Mouse (Mus musculus): Measurements from ENCODE around the gene Anp32a. TPM values are rescaled to one million over a fixed set of nuclear protein-coding genes. Genes with fewer than 3 reads are reported as not detected.
A peak's percentile ranks its signal among the peaks of the same experiment; 100 is the strongest.

The Anp32a gene
- polyA plus RNA-seq, 1 experiment from 2014 or later, result 1,273 TPM

GRCm38 (mm10) chr9:62426531-62426930 is 85.4 kb downstream of the Anp32a start:
- WGBS (ENCODE audit: missing documents), result 94% methylated on average over 6 of the region's 6 CpGs

DNA sequence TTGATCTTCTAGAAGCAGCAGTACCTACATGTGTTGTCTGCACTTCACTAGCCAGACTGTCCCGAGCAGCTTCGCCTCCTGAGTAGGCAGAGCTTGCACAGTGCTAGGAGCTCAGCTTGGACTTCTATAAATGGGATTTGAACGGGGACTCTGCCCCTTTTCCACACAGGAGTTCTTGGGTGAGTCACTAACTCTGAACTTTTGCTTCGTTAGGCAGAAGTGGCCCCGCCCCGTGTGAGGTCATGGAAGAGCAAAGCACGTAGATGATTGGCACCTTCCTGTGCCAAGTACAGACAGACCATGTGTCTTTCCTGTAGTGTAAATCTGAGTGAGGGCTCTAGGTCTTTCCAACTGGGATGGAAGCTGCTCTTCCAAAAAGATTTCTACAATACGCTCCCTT is 85.9 kb downstream of the Anp32a start:
- Histone ChIP-seq H3K4me3 (ENCODE audit: inconsistent target) (no peak overlapping the region), H3K27ac (peak overlapping the region; percentile 46), H3K36me3 (ENCODE audit: inconsistent target) (no peaks in the 10 kb centered on the region), H3K79me2 (ENCODE audit: inconsistent target) (no peaks in the 10 kb centered on the region)
- WGBS (ENCODE audit: missing documents), result 85% methylated on average over 8 of the region's 8 CpGs

More at GRCm38 (mm10) chr9:62426531-62426930, 85.4 kb downstream of the Anp32a start:
- no peaks in the 10 kb centered on the region for H3K36me3 ChIP-seq (ENCODE audit: inconsistent target)
- H3K79me2 ChIP-seq (ENCODE audit: inconsistent target), result no peaks in the 10 kb centered on the region
- no peak overlapping the region for H3K4me3 ChIP-seq (ENCODE audit: inconsistent target)
- peak overlapping the region; percentile 46 for H3K27ac ChIP-seq

Other genes with a start within 250 kb of the Anp32a start
- 9.6 to 13.4 TPM (median 10.4 TPM) in 3 replicates for gene Glce, start 218.6 kb upstream of the Anp32a start, polyA plus RNA-seq (2018)
- gene Spesp1, start 59.1 kb upstream of the Anp32a start, polyA plus RNA-seq (2018), result not detected in 3 replicates
- gene Coro2b, start 195.8 kb downstream of the Anp32a start, polyA plus RNA-seq (2018), result 2.4 to 5.9 TPM (median 3.3 TPM) in 3 replicates

Data from macrophage (primary cell).